Mouse (Mus musculus): Measurements from ENCODE around the gene Akna. TPM values are rescaled to one million over a fixed set of nuclear protein-coding genes. Genes with fewer than 3 reads are reported as not detected.

Gene Akna
- polyA plus RNA-seq, 1 experiment from 2014 or later = 6.1 TPM

DNA sequence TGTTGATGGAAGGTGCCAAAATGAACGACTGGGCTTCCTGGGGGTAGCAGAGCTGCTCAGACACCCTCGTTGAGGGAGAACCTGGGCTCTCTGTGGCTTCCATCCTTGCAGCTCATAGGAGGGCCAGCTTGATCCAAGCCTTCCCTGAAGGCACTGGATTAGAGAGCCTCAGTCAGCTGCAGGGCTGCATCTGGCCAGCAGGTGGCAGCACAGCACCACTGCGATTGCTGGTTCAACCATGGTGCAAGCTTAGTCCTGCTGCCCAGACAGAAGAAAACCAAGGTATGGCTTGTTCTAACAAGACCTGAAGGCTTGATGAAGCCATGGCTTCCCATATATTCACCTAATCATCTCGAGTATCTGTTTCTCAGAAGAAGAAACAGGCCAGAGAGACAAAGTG, 34.6 kb downstream of the Akna start:
- peak; percentile 57; the same call in 1 of the 2 replicates for ATAC-seq (ENCODE audit: low FRiP score, low TSS enrichment)
- Histone ChIP-seq H3K9ac (replicated peaks; ENCODE audit: low read length) (no peak overlapping the region), H3K9me3 (ENCODE audit: control insufficient read depth, low read length) (no peaks in the 10 kb centered on the region), H3K27ac (replicated peaks; ENCODE audit: low read depth, low read length) (no peak overlapping the region), H3K36me3 (ENCODE audit: control insufficient read depth, insufficient read depth, low read length) (peaks cover 22% of the 10 kb centered on the region; the same call in 1 of the 2 replicates), H3K4me3 (replicated peaks; ENCODE audit: low read depth, low read length) (no peak overlapping the region), H3K27me3 (ENCODE audit: control insufficient read depth, insufficient read depth, low read length) (no peaks in the 10 kb centered on the region), H3K4me2 (ENCODE audit: low read length) (no peak overlapping the region), H3K4me1 (ENCODE audit: control insufficient read depth, insufficient read depth, low read length) (no peaks in the 10 kb centered on the region)
- DNase-seq = peak; percentile 86
- 23% methylated on average over 4 of the region's 4 CpGs for WGBS

DNA sequence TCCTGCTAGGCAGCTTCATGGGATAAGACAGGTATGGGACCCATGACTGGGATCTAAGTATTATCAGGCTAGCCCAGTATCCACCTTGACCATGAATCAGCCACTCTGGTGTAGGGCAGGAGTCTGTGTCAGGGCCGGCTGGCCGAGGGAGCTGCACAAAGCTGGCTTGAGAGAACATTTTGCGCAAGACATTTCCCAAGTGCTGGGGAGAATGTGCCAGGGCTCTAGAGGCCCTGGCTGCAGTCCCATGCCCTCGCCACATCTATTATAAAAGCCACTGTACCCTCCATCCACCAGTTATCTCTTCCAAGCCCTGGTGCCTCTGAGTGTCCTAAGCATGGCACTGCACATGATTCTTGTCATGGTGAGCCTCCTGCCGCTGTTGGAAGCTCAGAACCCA, 41.0 kb downstream of the Akna start, which contains the start of gene Orm2:
Orm2 (plus strand) TSS at position 300 of the 400 bp plus-strand sequence.
- no peak for DNase-seq
- no peak within 1 kb of the TSS for H3K4me2 ChIP-seq (ENCODE audit: low read length)
- ATAC-seq (ENCODE audit: low FRiP score, low TSS enrichment) = no peak
- H3K27ac ChIP-seq (replicated peaks; ENCODE audit: low read depth, low read length) = no peak within 1 kb of the TSS
- H3K4me3 ChIP-seq (replicated peaks; ENCODE audit: low read depth, low read length) = no peak within 1 kb of the TSS
- no peaks in the 10 kb centered on the region for H3K9me3 ChIP-seq (ENCODE audit: control insufficient read depth, low read length)
- no peaks in the 10 kb centered on the region for H3K27me3 ChIP-seq (ENCODE audit: control insufficient read depth, insufficient read depth, low read length)
- H3K36me3 ChIP-seq (ENCODE audit: control insufficient read depth, insufficient read depth, low read length) = no peaks in the 10 kb centered on the region
- 89% methylated on average over 5 of the region's 5 CpGs for WGBS
- no peak within 1 kb of the TSS for H3K9ac ChIP-seq (replicated peaks; ENCODE audit: low read length)
- H3K4me1 ChIP-seq (ENCODE audit: control insufficient read depth, insufficient read depth, low read length) = no peaks in the 10 kb centered on the region

DNA sequence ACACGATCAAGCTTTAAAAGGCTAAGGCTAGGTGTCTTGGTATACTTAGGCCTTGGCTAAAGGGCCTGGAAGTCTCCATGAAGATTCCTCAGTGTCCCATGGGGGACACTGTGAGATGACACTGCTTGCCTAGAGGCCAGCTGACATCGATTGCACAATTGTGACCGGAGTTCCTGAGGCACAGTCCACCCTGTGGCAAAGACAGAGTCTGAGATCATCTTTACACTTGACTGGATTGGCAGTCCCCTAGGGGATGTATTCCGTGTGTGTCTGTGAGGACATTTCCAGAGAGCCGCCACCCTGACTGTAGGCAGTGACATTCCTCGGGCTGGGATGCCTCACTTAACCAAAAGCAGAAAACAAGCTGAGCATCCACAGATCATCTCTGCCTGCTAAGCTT, 43.3 kb downstream of the Akna start:
- Histone ChIP-seq H3K4me3 (replicated peaks; ENCODE audit: low read depth, low read length) (no peak overlapping the region), H3K4me2 (ENCODE audit: low read length) (no peak overlapping the region), H3K36me3 (ENCODE audit: control insufficient read depth, insufficient read depth, low read length) (no peaks in the 10 kb centered on the region), H3K4me1 (ENCODE audit: control insufficient read depth, insufficient read depth, low read length) (no peaks in the 10 kb centered on the region), H3K9me3 (ENCODE audit: control insufficient read depth, low read length) (no peaks in the 10 kb centered on the region), H3K9ac (replicated peaks; ENCODE audit: low read length) (no peak overlapping the region), H3K27me3 (ENCODE audit: control insufficient read depth, insufficient read depth, low read length) (no peaks in the 10 kb centered on the region), H3K27ac (replicated peaks; ENCODE audit: low read depth, low read length) (no peak overlapping the region)
- DNase-seq (no peak), ATAC-seq (ENCODE audit: low FRiP score, low TSS enrichment) (no peak)
- 74% methylated on average over 6 of the region's 6 CpGs for WGBS

DNA sequence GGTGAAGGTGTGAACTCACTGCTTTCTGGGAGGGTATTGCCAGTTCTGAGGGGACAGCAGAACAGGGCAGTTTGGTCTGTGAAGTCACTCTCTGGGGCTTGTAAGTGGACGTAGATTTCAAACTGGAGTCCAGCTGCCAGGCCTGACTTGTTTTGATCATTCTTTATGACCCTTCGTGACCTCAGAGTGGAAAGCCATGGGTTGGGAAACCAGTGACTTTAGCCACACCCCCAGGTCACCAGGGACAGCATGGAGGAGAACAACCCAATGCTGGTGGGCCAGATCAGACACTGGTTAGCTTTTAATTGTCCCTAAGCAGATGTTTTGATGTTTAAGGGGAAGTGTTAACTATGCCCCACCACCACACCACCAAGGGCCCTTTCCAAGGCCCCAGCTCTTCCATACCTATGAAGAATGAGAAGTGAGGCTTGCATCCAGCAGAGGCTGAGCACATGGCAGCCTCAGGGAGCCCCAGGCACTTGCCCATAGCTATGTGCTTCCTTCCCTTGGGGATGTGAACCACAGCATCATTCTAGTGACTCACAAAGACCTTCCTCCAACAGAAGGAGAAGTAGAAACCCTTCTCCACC, 46.1 kb downstream of the Akna start:
- WGBS = 64% methylated on average over 2 of the region's 2 CpGs

DNA sequence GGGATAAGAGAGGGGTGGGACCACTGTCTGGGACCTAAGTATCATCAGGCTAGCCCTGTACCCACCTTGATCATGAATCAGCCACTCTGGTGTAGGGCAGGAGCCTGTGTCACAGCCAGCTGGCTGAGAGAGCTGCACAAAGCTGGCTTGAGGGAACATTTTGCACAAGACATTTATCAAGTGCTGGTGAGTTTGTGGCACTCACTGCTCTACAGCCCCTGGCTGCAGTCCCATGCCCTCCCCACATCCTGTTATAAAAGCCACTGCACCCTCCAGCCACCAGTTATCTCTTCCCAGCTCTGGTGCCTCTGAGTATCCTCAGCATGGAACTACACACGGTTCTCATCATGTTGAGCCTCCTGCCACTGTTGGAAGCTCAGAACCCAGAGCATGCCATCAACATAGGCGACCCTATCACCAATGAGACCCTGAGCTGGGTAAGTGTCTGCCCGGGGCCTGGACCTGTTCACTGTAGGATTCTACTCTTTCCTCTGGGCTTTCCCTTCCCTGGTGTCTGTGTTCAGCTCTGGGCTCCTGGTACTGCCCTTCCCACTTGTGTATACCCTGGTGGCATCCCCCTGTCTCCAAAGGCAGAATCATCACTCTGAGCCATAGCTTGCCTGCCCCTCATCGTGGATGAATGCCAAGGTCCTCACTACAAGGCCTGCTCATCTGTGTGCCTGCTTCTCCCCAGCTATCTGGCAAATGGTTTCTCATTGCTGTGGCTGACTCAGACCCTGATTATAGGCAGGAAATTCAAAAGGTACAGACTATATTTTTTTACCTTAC, 47.1 kb downstream of the Akna start, which contains the start of gene Orm3:
Orm3 (plus strand) TSS at position 286 of the 789 bp plus-strand sequence.
- no peak within 1 kb of the TSS for H3K4me3 ChIP-seq (replicated peaks; ENCODE audit: low read depth, low read length)
- DNase-seq = no peak

More for the DNA sequence above, 46.1 kb downstream of the Akna start:
- DNase-seq = no peak
- Histone ChIP-seq H3K9me3 (ENCODE audit: control insufficient read depth, low read length) (no peaks in the 10 kb centered on the region), H3K4me2 (ENCODE audit: low read length) (no peak overlapping the region), H3K27me3 (ENCODE audit: control insufficient read depth, insufficient read depth, low read length) (no peaks in the 10 kb centered on the region), H3K9ac (replicated peaks; ENCODE audit: low read length) (no peak overlapping the region), H3K4me3 (replicated peaks; ENCODE audit: low read depth, low read length) (no peak overlapping the region), H3K36me3 (ENCODE audit: control insufficient read depth, insufficient read depth, low read length) (no peaks in the 10 kb centered on the region), H3K4me1 (ENCODE audit: control insufficient read depth, insufficient read depth, low read length) (no peaks in the 10 kb centered on the region), H3K27ac (replicated peaks; ENCODE audit: low read depth, low read length) (no peak overlapping the region)
- ATAC-seq (ENCODE audit: low FRiP score, low TSS enrichment) = no peak

DNA sequence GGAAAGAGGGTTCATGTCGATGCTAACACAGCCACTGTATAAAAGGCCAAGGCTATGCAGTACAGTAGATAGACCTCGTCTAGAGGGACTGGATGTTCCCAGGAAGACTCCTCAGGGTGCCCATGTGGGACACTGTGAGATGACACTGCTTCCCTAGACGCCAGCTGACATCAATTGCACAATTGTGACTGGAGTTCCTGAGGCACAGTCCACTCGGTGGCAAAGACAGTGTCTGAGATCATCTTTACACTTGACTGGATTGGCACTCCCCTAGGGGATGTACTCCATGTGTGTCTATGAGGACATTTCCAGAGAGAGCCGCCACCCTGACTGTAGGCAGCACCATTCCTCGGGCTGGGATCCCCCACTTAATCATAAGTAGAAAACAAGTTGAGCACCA, 54.6 kb downstream of the Akna start:
- 67% methylated on average over 6 of the region's 6 CpGs for WGBS
- H3K27me3 ChIP-seq (ENCODE audit: control insufficient read depth, insufficient read depth, low read length) = no peaks in the 10 kb centered on the region
- no peak for ATAC-seq (ENCODE audit: low FRiP score, low TSS enrichment)

More for the DNA sequence above, 47.1 kb downstream of the Akna start, which contains the start of gene Orm3:
- 85% methylated on average over 4 of the region's 4 CpGs for WGBS
- no peak for ATAC-seq (ENCODE audit: low FRiP score, low TSS enrichment)
- Histone ChIP-seq H3K9ac (replicated peaks; ENCODE audit: low read length) (no peak within 1 kb of the TSS), H3K36me3 (ENCODE audit: control insufficient read depth, insufficient read depth, low read length) (no peaks in the 10 kb centered on the region), H3K4me2 (ENCODE audit: low read length) (no peak within 1 kb of the TSS), H3K27ac (replicated peaks; ENCODE audit: low read depth, low read length) (no peak within 1 kb of the TSS), H3K9me3 (ENCODE audit: control insufficient read depth, low read length) (no peaks in the 10 kb centered on the region), H3K4me1 (ENCODE audit: control insufficient read depth, insufficient read depth, low read length) (no peaks in the 10 kb centered on the region), H3K27me3 (ENCODE audit: control insufficient read depth, insufficient read depth, low read length) (no peaks in the 10 kb centered on the region)

DNA sequence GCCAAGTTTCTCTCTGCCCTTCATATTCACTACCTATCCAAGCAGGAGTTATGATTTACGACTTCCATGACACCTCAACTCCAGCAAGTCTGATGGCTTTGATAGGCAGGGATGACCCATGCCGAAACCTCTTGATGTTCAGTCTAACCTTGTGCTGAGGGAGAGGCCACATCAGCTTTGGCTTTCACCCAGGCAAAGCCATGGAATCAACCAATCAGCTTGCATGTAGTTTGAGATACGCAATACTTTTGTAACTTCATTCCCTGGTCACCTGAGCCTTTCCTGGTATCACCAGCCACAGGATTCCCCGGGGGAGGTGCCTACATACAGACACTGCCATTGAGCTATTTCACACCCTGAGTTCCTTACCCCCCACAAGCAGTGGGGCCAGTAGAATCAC, 56.5 kb downstream of the Akna start:
- Histone ChIP-seq H3K9ac (replicated peaks; ENCODE audit: low read length) (no peak overlapping the region), H3K9me3 (ENCODE audit: control insufficient read depth, low read length) (no peaks in the 10 kb centered on the region), H3K27ac (replicated peaks; ENCODE audit: low read depth, low read length) (no peak overlapping the region), H3K4me3 (replicated peaks; ENCODE audit: low read depth, low read length) (no peak overlapping the region), H3K4me2 (ENCODE audit: low read length) (no peak overlapping the region), H3K4me1 (ENCODE audit: control insufficient read depth, insufficient read depth, low read length) (no peaks in the 10 kb centered on the region), H3K36me3 (ENCODE audit: control insufficient read depth, insufficient read depth, low read length) (no peaks in the 10 kb centered on the region), H3K27me3 (ENCODE audit: control insufficient read depth, insufficient read depth, low read length) (no peaks in the 10 kb centered on the region)
- no peak for ATAC-seq (ENCODE audit: low FRiP score, low TSS enrichment)
- DNase-seq = no peak
- 86% methylated on average over 4 of the region's 4 CpGs for WGBS

More for the DNA sequence above, 54.6 kb downstream of the Akna start:
- no peak overlapping the region for H3K27ac ChIP-seq (replicated peaks; ENCODE audit: low read depth, low read length)
- no peak for DNase-seq
- H3K4me2 ChIP-seq (ENCODE audit: low read length) = no peak overlapping the region
- no peaks in the 10 kb centered on the region for H3K4me1 ChIP-seq (ENCODE audit: control insufficient read depth, insufficient read depth, low read length)
- H3K9me3 ChIP-seq (ENCODE audit: control insufficient read depth, low read length) = no peaks in the 10 kb centered on the region
- no peak overlapping the region for H3K4me3 ChIP-seq (replicated peaks; ENCODE audit: low read depth, low read length)
- H3K36me3 ChIP-seq (ENCODE audit: control insufficient read depth, insufficient read depth, low read length) = no peaks in the 10 kb centered on the region
- H3K9ac ChIP-seq (replicated peaks; ENCODE audit: low read length) = no peak overlapping the region

DNA sequence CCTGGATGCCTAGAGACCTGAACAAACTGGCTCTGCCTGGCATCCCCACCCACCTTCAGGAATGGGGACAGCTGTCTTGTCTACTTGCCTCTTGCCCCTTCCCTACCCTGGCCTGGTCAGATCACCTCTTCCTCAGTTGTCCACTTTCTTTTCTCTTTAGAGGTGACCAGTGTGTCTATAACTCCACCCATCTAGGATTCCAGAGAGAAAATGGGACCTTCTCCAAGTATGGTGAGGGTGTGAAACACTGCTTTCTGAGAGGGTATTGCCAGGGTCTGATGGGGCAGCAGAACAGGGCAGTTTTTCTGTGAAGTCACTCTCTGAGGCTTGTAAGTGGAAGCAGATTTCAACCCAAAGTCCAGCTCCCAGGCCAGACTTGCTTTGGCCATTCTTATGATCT, 57.9 kb downstream of the Akna start:
- no peaks in the 10 kb centered on the region for H3K4me1 ChIP-seq (ENCODE audit: control insufficient read depth, insufficient read depth, low read length)
- no peak overlapping the region for H3K4me3 ChIP-seq (replicated peaks; ENCODE audit: low read depth, low read length)
- DNase-seq (no peak), ATAC-seq (ENCODE audit: low FRiP score, low TSS enrichment) (no peak)
- H3K9ac ChIP-seq (replicated peaks; ENCODE audit: low read length) = no peak overlapping the region
- H3K27me3 ChIP-seq (ENCODE audit: control insufficient read depth, insufficient read depth, low read length) = no peaks in the 10 kb centered on the region
- H3K9me3 ChIP-seq (ENCODE audit: control insufficient read depth, low read length) = no peaks in the 10 kb centered on the region
- no peak overlapping the region for H3K4me2 ChIP-seq (ENCODE audit: low read length)
- H3K36me3 ChIP-seq (ENCODE audit: control insufficient read depth, insufficient read depth, low read length) = no peaks in the 10 kb centered on the region
- H3K27ac ChIP-seq (replicated peaks; ENCODE audit: low read depth, low read length) = no peak overlapping the region

DNA sequence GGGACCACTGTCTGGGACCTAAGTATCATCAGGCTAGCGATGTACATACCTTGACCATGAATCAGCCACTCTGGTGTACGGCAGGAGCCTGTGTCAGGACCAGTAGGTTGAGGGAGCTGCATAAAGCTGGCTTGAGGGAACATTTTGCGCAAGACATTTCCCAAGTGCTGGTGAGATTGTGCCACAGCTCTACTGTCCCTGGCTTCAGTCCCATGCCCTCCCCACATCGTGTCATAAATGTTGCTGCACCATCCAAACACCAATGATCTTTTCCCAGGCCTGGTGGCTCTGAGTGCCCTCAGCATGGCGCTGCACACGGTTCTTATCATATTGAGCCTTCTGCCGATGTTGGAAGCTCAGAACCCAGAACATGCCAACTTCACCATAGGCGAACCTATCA, 58.9 kb downstream of the Akna start, which contains the start of gene Orm1:
Orm1 (plus strand) TSS at position 266 of the 400 bp plus-strand sequence.
- no peak within 1 kb of the TSS for H3K9ac ChIP-seq (replicated peaks; ENCODE audit: low read length)
- no peaks in the 10 kb centered on the region for H3K9me3 ChIP-seq (ENCODE audit: control insufficient read depth, low read length)
- no peaks in the 10 kb centered on the region for H3K27me3 ChIP-seq (ENCODE audit: control insufficient read depth, insufficient read depth, low read length)
- H3K36me3 ChIP-seq (ENCODE audit: control insufficient read depth, insufficient read depth, low read length) = no peaks in the 10 kb centered on the region
- H3K4me2 ChIP-seq (ENCODE audit: low read length) = no peak within 1 kb of the TSS
- DNase-seq (no peak), ATAC-seq (ENCODE audit: low FRiP score, low TSS enrichment) (no peak)
- no peaks in the 10 kb centered on the region for H3K4me1 ChIP-seq (ENCODE audit: control insufficient read depth, insufficient read depth, low read length)
- no peak within 1 kb of the TSS for H3K4me3 ChIP-seq (replicated peaks; ENCODE audit: low read depth, low read length)
- 92% methylated on average over 8 of the region's 8 CpGs for WGBS
- H3K27ac ChIP-seq (replicated peaks; ENCODE audit: low read depth, low read length) = no peak within 1 kb of the TSS

Measured in midbrain, embryonic 14.5 days (tissue).